Mouse (Mus musculus): ENCODE data around the gene Txndc12. TPM values are rescaled to one million over a fixed set of nuclear protein-coding genes. Genes with fewer than 3 reads are reported as not detected.

Gene Txndc12
- polyA plus RNA-seq, 1 experiment from 2014 or later = 129 TPM

- 0 out of 2 replicates have a peak, but pooled peaks cover 3% of the 10 kb centered on the region for H3K27me3 ChIP-seq (ENCODE audit: insufficient read depth, low read length)
- no peak overlapping the region for H3K4me3 ChIP-seq (ENCODE audit: low read depth, low read length)
- H3K4me1 ChIP-seq (ENCODE audit: insufficient read depth) = no peaks in the 10 kb centered on the region
- WGBS = 68% methylated on average over 6 of the region's 6 CpGs
- ATAC-seq (ENCODE audit: insufficient read depth) = no peak
- H3K36me3 ChIP-seq (ENCODE audit: insufficient read depth) = no peaks in the 10 kb centered on the region
- no peak for DNase-seq
- H3K9me3 ChIP-seq (ENCODE audit: low read depth, low read length) = no peaks in the 10 kb centered on the region
- H3K9ac ChIP-seq = no peak overlapping the region
- no peak overlapping the region for H3K4me2 ChIP-seq
- H3K27ac ChIP-seq (ENCODE audit: low read depth) = no peak overlapping the region
- no peak for TF ChIP-seq CTCF (IDR thresholded peaks at IDR 0.05; ENCODE audit: low read depth)
Observed at GRCm38 (mm10) chr4:108877901-108878300, 43.5 kb downstream of the Txndc12 start.

- no peaks in the 10 kb centered on the region for H3K36me3 ChIP-seq (ENCODE audit: insufficient read depth)
Observed at GRCm38 (mm10) chr4:108878963-108879822, 44.8 kb downstream of the Txndc12 start, which contains the start of gene Rab3b. Rab3b (plus strand) TSS chr4:108879063.

GRCm38 (mm10) chr4:108883815-108884214, 49.4 kb downstream of the Txndc12 start:
- 43% methylated on average over 13 of the region's 13 CpGs for WGBS
- TF ChIP-seq CTCF (IDR thresholded peaks at IDR 0.05; ENCODE audit: low read depth) = no peak
- 0 out of 2 replicates have a peak, but pooled peaks cover 3% of the 10 kb centered on the region for H3K27me3 ChIP-seq (ENCODE audit: insufficient read depth, low read length)
- no peak overlapping the region for H3K4me2 ChIP-seq
- H3K9me3 ChIP-seq (ENCODE audit: low read depth, low read length) = no peaks in the 10 kb centered on the region
- no peaks in the 10 kb centered on the region for H3K4me1 ChIP-seq (ENCODE audit: insufficient read depth)
- ATAC-seq (ENCODE audit: insufficient read depth) (no peak), DNase-seq (no peak)
- no peak overlapping the region for H3K9ac ChIP-seq
- H3K27ac ChIP-seq (ENCODE audit: low read depth) = no peak overlapping the region
- no peaks in the 10 kb centered on the region for H3K36me3 ChIP-seq (ENCODE audit: insufficient read depth)
- H3K4me3 ChIP-seq (ENCODE audit: low read depth, low read length) = no peak overlapping the region

More at GRCm38 (mm10) chr4:108878963-108879822, 44.8 kb downstream of the Txndc12 start, which contains the start of gene Rab3b:
- Histone ChIP-seq H3K27me3 (ENCODE audit: insufficient read depth, low read length) (0 out of 2 replicates have a peak, but pooled peaks cover 3% of the 10 kb centered on the region), H3K4me3 (ENCODE audit: low read depth, low read length) (peak within 1 kb of the TSS; percentile 53), H3K9ac (peak within 1 kb of the TSS; percentile 51), H3K4me2 (peak within 1 kb of the TSS; percentile 99), H3K4me1 (ENCODE audit: insufficient read depth) (no peaks in the 10 kb centered on the region), H3K27ac (ENCODE audit: low read depth) (no peak within 1 kb of the TSS), H3K9me3 (ENCODE audit: low read depth, low read length) (no peaks in the 10 kb centered on the region)
- under 1% methylated on average over 46 of the region's 46 CpGs for WGBS
- DNase-seq = peak; percentile 84
- TF ChIP-seq CTCF (IDR thresholded peaks at IDR 0.05; ENCODE audit: low read depth) = no peak
- peak; percentile 92 for ATAC-seq (ENCODE audit: insufficient read depth)

- no peaks in the 10 kb centered on the region for H3K4me1 ChIP-seq (ENCODE audit: insufficient read depth)
- no peak overlapping the region for H3K9ac ChIP-seq
- WGBS = 56% methylated on average over 4 of the region's 4 CpGs
- H3K36me3 ChIP-seq (ENCODE audit: insufficient read depth) = no peaks in the 10 kb centered on the region
- TF ChIP-seq CTCF (IDR thresholded peaks at IDR 0.05; ENCODE audit: low read depth) = no peak
- H3K27me3 ChIP-seq (ENCODE audit: insufficient read depth, low read length) = no peaks in the 10 kb centered on the region
- no peak overlapping the region for H3K4me2 ChIP-seq
- no peak overlapping the region for H3K4me3 ChIP-seq (ENCODE audit: low read depth, low read length)
- no peak for DNase-seq
- ATAC-seq (ENCODE audit: insufficient read depth) = no peak
- no peaks in the 10 kb centered on the region for H3K9me3 ChIP-seq (ENCODE audit: low read depth, low read length)
- no peak overlapping the region for H3K27ac ChIP-seq (ENCODE audit: low read depth)
Observed at GRCm38 (mm10) chr4:108887456-108887855, 53.1 kb downstream of the Txndc12 start.

- TF ChIP-seq CTCF (IDR thresholded peaks at IDR 0.05; ENCODE audit: low read depth) = no peak
- no peak overlapping the region for H3K9ac ChIP-seq
- no peaks in the 10 kb centered on the region for H3K4me1 ChIP-seq (ENCODE audit: insufficient read depth)
- ATAC-seq (ENCODE audit: insufficient read depth) (no peak), DNase-seq (no peak)
- H3K4me2 ChIP-seq = no peak overlapping the region
- H3K27me3 ChIP-seq (ENCODE audit: insufficient read depth, low read length) = no peaks in the 10 kb centered on the region
- H3K36me3 ChIP-seq (ENCODE audit: insufficient read depth) = no peaks in the 10 kb centered on the region
- no peak overlapping the region for H3K27ac ChIP-seq (ENCODE audit: low read depth)
- H3K9me3 ChIP-seq (ENCODE audit: low read depth, low read length) = no peaks in the 10 kb centered on the region
- 81% methylated on average over 6 of the region's 6 CpGs for WGBS
- no peak overlapping the region for H3K4me3 ChIP-seq (ENCODE audit: low read depth, low read length)
Observed at GRCm38 (mm10) chr4:108890876-108891275, 56.5 kb downstream of the Txndc12 start.

- H3K4me3 ChIP-seq (ENCODE audit: low read depth, low read length) = no peak overlapping the region
- no peak overlapping the region for H3K9ac ChIP-seq
- ATAC-seq (ENCODE audit: insufficient read depth) = no peak
- no peak overlapping the region for H3K27ac ChIP-seq (ENCODE audit: low read depth)
- no peak overlapping the region for H3K4me2 ChIP-seq
- H3K4me1 ChIP-seq (ENCODE audit: insufficient read depth) = no peaks in the 10 kb centered on the region
- no peaks in the 10 kb centered on the region for H3K9me3 ChIP-seq (ENCODE audit: low read depth, low read length)
- no peak for TF ChIP-seq CTCF (IDR thresholded peaks at IDR 0.05; ENCODE audit: low read depth)
- no peaks in the 10 kb centered on the region for H3K27me3 ChIP-seq (ENCODE audit: insufficient read depth, low read length)
- 83% methylated on average over 7 of the region's 7 CpGs for WGBS
- no peak for DNase-seq
- no peaks in the 10 kb centered on the region for H3K36me3 ChIP-seq (ENCODE audit: insufficient read depth)
Observed at GRCm38 (mm10) chr4:108900421-108900820, 66.0 kb downstream of the Txndc12 start.

- no peak for ATAC-seq (ENCODE audit: insufficient read depth)
- Histone ChIP-seq H3K9ac (no peak overlapping the region), H3K4me2 (no peak overlapping the region), H3K27me3 (ENCODE audit: insufficient read depth, low read length) (no peaks in the 10 kb centered on the region), H3K9me3 (ENCODE audit: low read depth, low read length) (no peaks in the 10 kb centered on the region), H3K4me1 (ENCODE audit: insufficient read depth) (no peaks in the 10 kb centered on the region), H3K36me3 (ENCODE audit: insufficient read depth) (no peaks in the 10 kb centered on the region), H3K4me3 (ENCODE audit: low read depth, low read length) (no peak overlapping the region), H3K27ac (ENCODE audit: low read depth) (no peak overlapping the region)
- WGBS = 89% methylated on average over 9 of the region's 9 CpGs
- TF ChIP-seq CTCF (IDR thresholded peaks at IDR 0.05; ENCODE audit: low read depth) = no peak
- DNase-seq = no peak
Observed at GRCm38 (mm10) chr4:108902886-108903285, 68.5 kb downstream of the Txndc12 start.

Measured in lung, embryonic 14.5 days (tissue).